Mouse (Mus musculus): Measurements from ENCODE around the gene Ctbp2. TPM values are rescaled to one million over a fixed set of nuclear protein-coding genes. Genes with fewer than 3 reads are reported as not detected.

Ctbp2 gene
- polyA plus RNA-seq, 1 experiment, result 82.6 TPM

GRCm38 (mm10) chr7:133003421-133003820 lies 120.7 kb downstream of the Ctbp2 start:
- Histone ChIP-seq H3K36me3 (replicated peaks; ENCODE audit: low read length) (peaks cover 84% of the 10 kb centered on the region), H3K27me3 (replicated peaks) (no peaks in the 10 kb centered on the region), H3K4me3 (replicated peaks) (peak overlapping the region; percentile 57), H3K4me1 (peaks cover 96% of the 10 kb centered on the region), H3K9me3 (no peaks in the 10 kb centered on the region)
- no peak for TF ChIP-seq FLI1 (IDR thresholded peaks at IDR 0.05; ENCODE audit: low read length)
- no peak for TF ChIP-seq GATA1 (IDR thresholded peaks at IDR 0.05; ENCODE audit: borderline replicate concordance, low read length)

- H3K4me3 ChIP-seq (replicated peaks), result no peak overlapping the region
- TF ChIP-seq FLI1 (IDR thresholded peaks at IDR 0.05; ENCODE audit: low read length) (no peak), GATA1 (IDR thresholded peaks at IDR 0.05; ENCODE audit: borderline replicate concordance, low read length) (no peak)
- H3K36me3 ChIP-seq (replicated peaks; ENCODE audit: low read length), result peaks cover 84% of the 10 kb centered on the region
- H3K4me1 ChIP-seq, result peaks cover 90% of the 10 kb centered on the region
- H3K27me3 ChIP-seq (replicated peaks), result no peaks in the 10 kb centered on the region
- no peaks in the 10 kb centered on the region for H3K9me3 ChIP-seq
These were observed 121.9 kb downstream of the Ctbp2 start for GRCm38 (mm10) chr7:133002271-133002670.

GRCm38 (mm10) chr7:133001388-133001787 lies 122.8 kb downstream of the Ctbp2 start:
- Histone ChIP-seq H3K27me3 (replicated peaks) (no peaks in the 10 kb centered on the region), H3K36me3 (replicated peaks; ENCODE audit: low read length) (peaks cover 90% of the 10 kb centered on the region), H3K4me1 (peaks cover 83% of the 10 kb centered on the region), H3K4me3 (replicated peaks) (no peak overlapping the region), H3K9me3 (no peaks in the 10 kb centered on the region)
- no peak for TF ChIP-seq FLI1 (IDR thresholded peaks at IDR 0.05; ENCODE audit: low read length)
- TF ChIP-seq GATA1 (IDR thresholded peaks at IDR 0.05; ENCODE audit: borderline replicate concordance, low read length), result no peak

GRCm38 (mm10) chr7:132999061-132999460 lies 125.1 kb downstream of the Ctbp2 start:
- no peaks in the 10 kb centered on the region for H3K9me3 ChIP-seq
- H3K4me3 ChIP-seq (replicated peaks), result no peak overlapping the region
- peaks cover 64% of the 10 kb centered on the region for H3K4me1 ChIP-seq
- H3K27me3 ChIP-seq (replicated peaks), result no peaks in the 10 kb centered on the region
- H3K36me3 ChIP-seq (replicated peaks; ENCODE audit: low read length), result peaks cover 94% of the 10 kb centered on the region
- no peak for TF ChIP-seq GATA1 (IDR thresholded peaks at IDR 0.05; ENCODE audit: borderline replicate concordance, low read length)
- TF ChIP-seq FLI1 (IDR thresholded peaks at IDR 0.05; ENCODE audit: low read length), result no peak

DNA sequence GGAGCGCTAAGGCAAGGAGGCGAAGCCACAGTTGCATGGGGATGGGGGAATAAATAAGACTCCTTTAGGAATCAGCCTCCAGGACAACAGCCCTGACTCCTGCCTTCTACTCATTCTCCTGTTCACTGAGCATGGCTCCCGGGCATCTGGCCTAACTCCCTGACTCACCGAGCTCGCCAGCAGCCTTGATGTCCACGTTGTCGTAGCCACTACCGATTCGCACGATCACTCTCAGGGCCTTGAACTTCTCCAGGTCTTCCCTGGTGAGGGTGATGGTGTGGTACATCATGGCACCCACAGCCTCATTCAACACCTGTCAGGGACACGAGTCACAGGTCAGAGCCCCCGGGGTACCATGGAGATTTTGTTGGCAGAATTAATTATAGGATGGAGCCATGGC lies 125.5 kb downstream of the Ctbp2 start:
- peaks cover 60% of the 10 kb centered on the region for H3K4me1 ChIP-seq
- H3K27me3 ChIP-seq (replicated peaks), result no peaks in the 10 kb centered on the region
- TF ChIP-seq GATA1 (IDR thresholded peaks at IDR 0.05; ENCODE audit: borderline replicate concordance, low read length) (no peak), FLI1 (IDR thresholded peaks at IDR 0.05; ENCODE audit: low read length) (no peak)
- H3K4me3 ChIP-seq (replicated peaks), result no peak overlapping the region
- no peaks in the 10 kb centered on the region for H3K9me3 ChIP-seq
- peaks cover 98% of the 10 kb centered on the region for H3K36me3 ChIP-seq (replicated peaks; ENCODE audit: low read length)

GRCm38 (mm10) chr7:132996391-132996790 lies 127.8 kb downstream of the Ctbp2 start:
- Histone ChIP-seq H3K36me3 (replicated peaks; ENCODE audit: low read length) (peaks cover 100% of the 10 kb centered on the region), H3K4me1 (peaks cover 38% of the 10 kb centered on the region), H3K27me3 (replicated peaks) (no peaks in the 10 kb centered on the region), H3K9me3 (no peaks in the 10 kb centered on the region), H3K4me3 (replicated peaks) (no peak overlapping the region)
- TF ChIP-seq FLI1 (IDR thresholded peaks at IDR 0.05; ENCODE audit: low read length), result no peak
- no peak for TF ChIP-seq GATA1 (IDR thresholded peaks at IDR 0.05; ENCODE audit: borderline replicate concordance, low read length)

- peaks cover 100% of the 10 kb centered on the region for H3K36me3 ChIP-seq (replicated peaks; ENCODE audit: low read length)
- no peaks in the 10 kb centered on the region for H3K9me3 ChIP-seq
- no peak for TF ChIP-seq FLI1 (IDR thresholded peaks at IDR 0.05; ENCODE audit: low read length)
- no peak for TF ChIP-seq GATA1 (IDR thresholded peaks at IDR 0.05; ENCODE audit: borderline replicate concordance, low read length)
- peaks cover 22% of the 10 kb centered on the region for H3K4me1 ChIP-seq
- no peaks in the 10 kb centered on the region for H3K27me3 ChIP-seq (replicated peaks)
- H3K4me3 ChIP-seq (replicated peaks), result no peak overlapping the region
These were observed 129.4 kb downstream of the Ctbp2 start for GRCm38 (mm10) chr7:132994628-132995191.

- H3K36me3 ChIP-seq (replicated peaks; ENCODE audit: low read length), result peaks cover 100% of the 10 kb centered on the region
- H3K9me3 ChIP-seq, result no peaks in the 10 kb centered on the region
- TF ChIP-seq FLI1 (IDR thresholded peaks at IDR 0.05; ENCODE audit: low read length) (no peak), GATA1 (IDR thresholded peaks at IDR 0.05; ENCODE audit: borderline replicate concordance, low read length) (no peak)
These were observed 130.0 kb downstream of the Ctbp2 start for GRCm38 (mm10) chr7:132994120-132994519.

GRCm38 (mm10) chr7:132992967-132993615 lies 131.1 kb downstream of the Ctbp2 start:
- Histone ChIP-seq H3K4me1 (peaks cover 9% of the 10 kb centered on the region), H3K27me3 (replicated peaks) (no peaks in the 10 kb centered on the region), H3K9me3 (no peaks in the 10 kb centered on the region), H3K36me3 (replicated peaks; ENCODE audit: low read length) (peaks cover 100% of the 10 kb centered on the region), H3K4me3 (replicated peaks) (no peak overlapping the region)
- TF ChIP-seq FLI1 (IDR thresholded peaks at IDR 0.05; ENCODE audit: low read length) (no peak), GATA1 (IDR thresholded peaks at IDR 0.05; ENCODE audit: borderline replicate concordance, low read length) (no peak)

More at GRCm38 (mm10) chr7:132994120-132994519, 130.0 kb downstream of the Ctbp2 start:
- Histone ChIP-seq H3K4me1 (peaks cover 19% of the 10 kb centered on the region), H3K4me3 (replicated peaks) (no peak overlapping the region), H3K27me3 (replicated peaks) (no peaks in the 10 kb centered on the region)

- TF ChIP-seq GATA1 (IDR thresholded peaks at IDR 0.05; ENCODE audit: borderline replicate concordance, low read length) (no peak), FLI1 (IDR thresholded peaks at IDR 0.05; ENCODE audit: low read length) (no peak)
- Histone ChIP-seq H3K36me3 (replicated peaks; ENCODE audit: low read length) (peaks cover 92% of the 10 kb centered on the region), H3K4me1 (peaks cover 4% of the 10 kb centered on the region; the same call in 1 of the 2 replicates), H3K9me3 (no peaks in the 10 kb centered on the region), H3K4me3 (replicated peaks) (no peak overlapping the region), H3K27me3 (replicated peaks) (no peaks in the 10 kb centered on the region)
These were observed 132.8 kb downstream of the Ctbp2 start for GRCm38 (mm10) chr7:132991240-132991900.

Measured in megakaryocyte, embryonic 14.5 days (primary cell).